Mouse (Mus musculus) intestine, embryonic 14.5 days (tissue): ENCODE measurements at regions not wholly inside any gene's neighbourhood (a gene's known extent, or its start where the extent isn't known, plus 50 kb on each side); places are given as distances from the start of the nearest gene placed in this dataset.

ENCODE experiments used
- ATAC-seq: fragments of 200-750 bp; cut with Nextera tagmentation; replicated peaks from 2 replicates; pipeline ENCODE4 v1.8.0; 2017; ENCODE audit warnings: low read depth, moderate number of reproducible peaks, moderate TSS enrichment, moderate library complexity; ENCODE audit not compliant: low FRiP score, low TSS enrichment
- DNase-seq: peaks from one replicate; pipeline ENCODE4 v3.0.0-alpha.2; 2018; ENCODE audit warnings: low spot score
- H3K27ac ChIP-seq: fragments of 300-500 bp; sonication (generic); 2 replicates; pipeline ENCODE4 v1.5.1; 2014; ENCODE audit warnings: low read depth, mild to moderate bottlenecking, control low read depth
- H3K27me3 ChIP-seq: fragments of 300-500 bp; sonication (generic); replicated peaks from 2 replicates; pipeline ENCODE4 v1.6.1; 2014; ENCODE audit warnings: low read length, control low read depth; ENCODE audit not compliant: control insufficient read depth, insufficient read depth
- H3K36me3 ChIP-seq: fragments of 300-500 bp; sonication (generic); 2 replicates; pipeline ENCODE4 v1.6.1; 2014; ENCODE audit warnings: low read length, control low read depth; ENCODE audit not compliant: control insufficient read depth, insufficient read depth
- H3K4me1 ChIP-seq: fragments of 300-500 bp; sonication (generic); replicated peaks from 2 replicates; pipeline ENCODE4 v1.6.1; 2014; ENCODE audit warnings: low read length, control low read depth, mixed read lengths; ENCODE audit not compliant: control insufficient read depth, insufficient read depth
- H3K4me2 ChIP-seq: fragments of 300-500 bp; sonication (generic); 2 replicates; pipeline ENCODE4 v1.6.1; 2014; ENCODE audit warnings: low read length
- H3K4me3 ChIP-seq: fragments of 300-500 bp; sonication (generic); 2 replicates; pipeline ENCODE4 v1.5.1; 2014; ENCODE audit warnings: low read depth, low read length, control low read depth, mixed read lengths
- H3K9ac ChIP-seq: fragments of 300-500 bp; sonication (generic); 2 replicates; pipeline ENCODE4 v1.6.1; 2014; ENCODE audit warnings: mild to moderate bottlenecking, low read length
- H3K9me3 ChIP-seq: fragments of 300-500 bp; sonication (generic); 2 replicates; pipeline ENCODE4 v1.6.1; 2016; ENCODE audit warnings: low read length, control low read depth; ENCODE audit not compliant: control insufficient read depth
- WGBS: fragments of 180-500 bp; shearing (Covaris S2); extraction: QIAGEN DNeasy Blood & Tissue Kit; methylation state at CpG from one replicate; pipeline ENCODE4 v1.1.7; 2014; 5-methylcytosine and 5-hydroxymethylcytosine counted together

GRCm38 (mm10) chr13:5704991-5705390, 156.3 kb upstream of the Klf6 start:
- no peak overlapping the region for H3K4me3 ChIP-seq
- ATAC-seq: no peak
- no peak for DNase-seq
- no peaks in the 10 kb centered on the region for H3K9me3 ChIP-seq
- H3K4me2 ChIP-seq: no peak overlapping the region
- no peaks in the 10 kb centered on the region; the same call in 1 of the 2 replicates for H3K4me1 ChIP-seq
- H3K9ac ChIP-seq: no peak overlapping the region
- H3K36me3 ChIP-seq: no peaks in the 10 kb centered on the region
- H3K27ac ChIP-seq: no peak overlapping the region
- H3K27me3 ChIP-seq: no peaks in the 10 kb centered on the region

GRCm38 (mm10) chr13:5711646-5712045, 149.6 kb upstream of the Klf6 start:
- Histone ChIP-seq H3K4me2 (no peak overlapping the region), H3K9me3 (no peaks in the 10 kb centered on the region), H3K4me1 (peaks cover 7% of the 10 kb centered on the region; the same call in 1 of the 2 replicates), H3K4me3 (no peak overlapping the region), H3K9ac (no peak overlapping the region), H3K27ac (no peak overlapping the region), H3K27me3 (no peaks in the 10 kb centered on the region), H3K36me3 (no peaks in the 10 kb centered on the region)
- WGBS: 84% methylated on average over 1 of the region's 1 CpGs
- no peak for DNase-seq
- no peak for ATAC-seq

- DNase-seq: no peak
Measured at GRCm38 (mm10) chr13:5713195-5713863, 148.0 kb upstream of the Klf6 start.

GRCm38 (mm10) chr13:5714191-5714591, 147.1 kb upstream of the Klf6 start:
- WGBS: 31% methylated on average over 12 of the region's 12 CpGs
- Histone ChIP-seq H3K27me3 (no peaks in the 10 kb centered on the region), H3K9ac (0 out of 2 replicates have a peak overlapping the region, but pooled peaks have one; percentile 34), H3K27ac (peak overlapping the region; percentile 20), H3K4me1 (peaks cover 7% of the 10 kb centered on the region; the same call in 1 of the 2 replicates), H3K36me3 (no peaks in the 10 kb centered on the region), H3K4me2 (peak overlapping the region; percentile 48), H3K9me3 (no peaks in the 10 kb centered on the region), H3K4me3 (peak overlapping the region; percentile 21; the same call in 1 of the 2 replicates)
- no peak for DNase-seq
- ATAC-seq: no peak

More at GRCm38 (mm10) chr13:5713195-5713863, 148.0 kb upstream of the Klf6 start:
- WGBS: 31% methylated on average over 6 of the region's 6 CpGs
- Histone ChIP-seq H3K4me2 (no peak overlapping the region), H3K27ac (no peak overlapping the region), H3K27me3 (no peaks in the 10 kb centered on the region), H3K9ac (no peak overlapping the region), H3K36me3 (no peaks in the 10 kb centered on the region), H3K4me1 (peaks cover 7% of the 10 kb centered on the region; the same call in 1 of the 2 replicates), H3K9me3 (no peaks in the 10 kb centered on the region), H3K4me3 (no peak overlapping the region)
- no peak for ATAC-seq

- no peaks in the 10 kb centered on the region for H3K36me3 ChIP-seq
- no peak overlapping the region for H3K9ac ChIP-seq
- peaks cover 7% of the 10 kb centered on the region; the same call in 1 of the 2 replicates for H3K4me1 ChIP-seq
- peak overlapping the region; percentile 48 for H3K4me2 ChIP-seq
- H3K9me3 ChIP-seq: no peaks in the 10 kb centered on the region
- no peaks in the 10 kb centered on the region for H3K27me3 ChIP-seq
- H3K4me3 ChIP-seq: no peak overlapping the region
- no peak overlapping the region for H3K27ac ChIP-seq
- no peak for ATAC-seq
- DNase-seq: no peak
Measured at GRCm38 (mm10) chr13:5714793-5715192, 146.5 kb upstream of the Klf6 start.

- 87% methylated on average over 3 of the region's 3 CpGs for WGBS
- DNase-seq (no peak), ATAC-seq (no peak)
- H3K4me1 ChIP-seq: peaks cover 7% of the 10 kb centered on the region; the same call in 1 of the 2 replicates
- H3K9ac ChIP-seq: no peak overlapping the region
- H3K4me3 ChIP-seq: no peak overlapping the region
- H3K9me3 ChIP-seq: no peaks in the 10 kb centered on the region
- H3K36me3 ChIP-seq: no peaks in the 10 kb centered on the region
- no peaks in the 10 kb centered on the region for H3K27me3 ChIP-seq
- no peak overlapping the region for H3K27ac ChIP-seq
- H3K4me2 ChIP-seq: no peak overlapping the region
Measured at GRCm38 (mm10) chr13:5716749-5717148, 144.5 kb upstream of the Klf6 start.

GRCm38 (mm10) chr13:5723319-5723718, 138.0 kb upstream of the Klf6 start:
- no peaks in the 10 kb centered on the region for H3K9me3 ChIP-seq
- DNase-seq (no peak), ATAC-seq (no peak)
- H3K9ac ChIP-seq: no peak overlapping the region
- 78% methylated on average over 2 of the region's 2 CpGs for WGBS
- H3K4me2 ChIP-seq: no peak overlapping the region
- no peaks in the 10 kb centered on the region for H3K36me3 ChIP-seq
- H3K4me1 ChIP-seq: no peaks in the 10 kb centered on the region
- no peak overlapping the region for H3K27ac ChIP-seq
- no peak overlapping the region for H3K4me3 ChIP-seq
- no peaks in the 10 kb centered on the region for H3K27me3 ChIP-seq

- Histone ChIP-seq H3K4me2 (no peak overlapping the region), H3K4me3 (no peak overlapping the region), H3K9me3 (no peaks in the 10 kb centered on the region), H3K27me3 (no peaks in the 10 kb centered on the region), H3K36me3 (no peaks in the 10 kb centered on the region), H3K9ac (no peak overlapping the region), H3K27ac (no peak overlapping the region), H3K4me1 (no peaks in the 10 kb centered on the region)
- DNase-seq (no peak), ATAC-seq (no peak)
- 79% methylated on average over 1 of the region's 1 CpGs for WGBS
Measured at GRCm38 (mm10) chr13:5724364-5724763, 136.9 kb upstream of the Klf6 start.

- no peaks in the 10 kb centered on the region for H3K27me3 ChIP-seq
- H3K4me1 ChIP-seq: no peaks in the 10 kb centered on the region
- no peak overlapping the region for H3K9ac ChIP-seq
- H3K36me3 ChIP-seq: no peaks in the 10 kb centered on the region
- H3K4me2 ChIP-seq: no peak overlapping the region
- H3K9me3 ChIP-seq: no peaks in the 10 kb centered on the region
- H3K27ac ChIP-seq: no peak overlapping the region
- ATAC-seq: no peak
- DNase-seq: no peak
- no peak overlapping the region for H3K4me3 ChIP-seq
- WGBS: 70% methylated on average over 4 of the region's 4 CpGs
Measured at GRCm38 (mm10) chr13:5725984-5726383, 135.3 kb upstream of the Klf6 start.
